Mouse (Mus musculus) thymus, postnatal 36 days (tissue): ENCODE results near the gene Suv39h2.
A peak's percentile ranks its signal among the peaks of the same experiment; 100 is the strongest.

Experiments used
- DNase-seq, 2 experiments: peaks; one replicate each; pipeline ENCODE4 v3.0.0; 2022; ENCODE audit warnings: mixed read lengths in 2 of 2

Suv39h2 gene

GRCm38 (mm10) chr2:3422548-3422947, 52.3 kb downstream of the Suv39h2 start, which contains the start of gene Meig1:
Gene Meig1, minus strand, starts transcription at chr2:3422648.
- no peak for DNase-seq

GRCm38 (mm10) chr2:3420157-3420556, 54.7 kb downstream of the Suv39h2 start:
- no peak for DNase-seq

- peak; percentile 89 to 91 for DNase-seq
Measured at GRCm38 (mm10) chr2:3418883-3419431, 55.9 kb downstream of the Suv39h2 start.

- no peak for DNase-seq
Measured at GRCm38 (mm10) chr2:3415676-3416075, 59.2 kb downstream of the Suv39h2 start.

- peak; percentile 67 to 68 for DNase-seq
Measured at GRCm38 (mm10) chr2:3414241-3414640, 60.6 kb downstream of the Suv39h2 start.

GRCm38 (mm10) chr2:3407756-3408155, 67.1 kb downstream of the Suv39h2 start:
- no peak for DNase-seq

- DNase-seq: no peak
Measured at GRCm38 (mm10) chr2:3405981-3406380, 68.8 kb downstream of the Suv39h2 start.
